Mouse (Mus musculus) v-Abl transformed pro-B cells (cell line): ENCODE results near the gene Olfr633.
"Not testable (repeated sequence)": the region's sequence is repeated elsewhere in the genome, so short reads cannot be mapped to it uniquely, and the experiment has no call there.

Source experiments
- in situ Hi-C, 2 experiments: fragments of 400-800 bp; cut with MboI; formaldehyde crosslinking; loops; one replicate each; pipeline ENCODE4 v1.15.1; 2025; ENCODE audit not compliant: unreplicated experiment in 2 of 2

The Olfr633 gene

DNA sequence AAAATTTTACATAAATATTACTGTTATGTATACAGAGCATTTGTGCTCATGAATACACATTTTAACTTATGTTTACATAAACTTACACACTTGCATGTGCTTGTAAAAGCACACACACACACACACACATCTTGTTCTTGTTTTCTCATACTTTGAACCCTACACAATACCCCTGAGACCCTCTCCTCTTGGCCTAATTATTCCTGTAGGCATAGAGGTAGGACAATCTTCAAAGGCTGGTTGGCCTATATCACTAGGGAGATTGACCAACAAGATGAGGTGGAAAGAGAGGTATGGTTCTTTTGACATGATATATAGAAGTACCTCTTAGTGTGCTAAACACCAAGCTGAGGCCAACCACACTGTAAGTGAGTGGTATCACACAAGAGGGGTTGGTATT, at the start of gene Olfr633:
TSS of gene Olfr633 (plus strand) at position 301 of the 400 bp plus-strand sequence.
- in situ Hi-C loops = loop anchor here (5.0 to 25.0 kb wide), 4 partner anchors 149 to 1429 kb away; partner anchors contain the start of genes Olfr67 (in 2 of the 2), Olfr243 (in 1 of the 2), Olfr557 (in 1 of the 2) and Trim68 (in 1 of the 2)

DNA sequence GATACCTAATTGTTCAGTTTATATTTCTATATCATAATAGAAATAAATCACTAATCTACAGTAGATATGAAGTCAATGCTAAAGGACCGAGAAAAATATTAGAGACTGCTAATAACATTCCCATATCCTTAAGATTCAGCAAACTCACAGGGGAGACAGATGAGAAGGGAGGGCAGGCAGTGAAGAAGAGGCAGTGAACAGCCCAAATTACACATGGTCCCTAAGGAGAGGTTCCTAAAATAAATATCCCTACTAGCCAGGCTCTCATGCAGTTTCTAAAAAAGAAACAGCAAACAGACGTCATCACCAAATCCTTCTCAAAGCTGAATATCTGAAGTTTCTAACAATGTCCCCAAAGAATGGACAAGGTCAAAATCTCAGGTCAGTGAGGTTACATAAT, 41.0 kb upstream of the Olfr633 start, which contains the start of gene Olfr65:
TSS of gene Olfr65 (plus strand) at position 301 of the 400 bp plus-strand sequence.
- in situ Hi-C loops = no loop called here

DNA sequence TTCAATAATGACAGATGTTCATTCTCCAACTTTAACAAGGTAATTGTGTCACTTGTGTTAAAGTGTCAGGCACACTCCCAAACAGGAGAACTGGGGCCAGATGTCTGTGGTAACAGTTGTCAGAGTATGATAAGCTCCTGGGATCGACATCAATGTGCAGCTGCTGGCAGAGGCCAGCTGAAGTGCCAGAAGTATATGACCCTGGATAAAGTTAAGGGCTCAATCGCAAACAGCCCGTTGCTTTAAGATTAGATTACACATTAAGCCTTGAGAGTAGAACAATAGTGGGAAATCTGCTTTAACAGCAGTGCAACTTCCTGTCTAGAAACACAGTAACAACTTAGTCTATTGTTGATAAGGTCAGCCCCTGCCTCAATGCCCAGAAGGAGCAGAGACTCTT, 34.2 kb upstream of the Olfr633 start:
- in situ Hi-C loops = no loop called here

DNA sequence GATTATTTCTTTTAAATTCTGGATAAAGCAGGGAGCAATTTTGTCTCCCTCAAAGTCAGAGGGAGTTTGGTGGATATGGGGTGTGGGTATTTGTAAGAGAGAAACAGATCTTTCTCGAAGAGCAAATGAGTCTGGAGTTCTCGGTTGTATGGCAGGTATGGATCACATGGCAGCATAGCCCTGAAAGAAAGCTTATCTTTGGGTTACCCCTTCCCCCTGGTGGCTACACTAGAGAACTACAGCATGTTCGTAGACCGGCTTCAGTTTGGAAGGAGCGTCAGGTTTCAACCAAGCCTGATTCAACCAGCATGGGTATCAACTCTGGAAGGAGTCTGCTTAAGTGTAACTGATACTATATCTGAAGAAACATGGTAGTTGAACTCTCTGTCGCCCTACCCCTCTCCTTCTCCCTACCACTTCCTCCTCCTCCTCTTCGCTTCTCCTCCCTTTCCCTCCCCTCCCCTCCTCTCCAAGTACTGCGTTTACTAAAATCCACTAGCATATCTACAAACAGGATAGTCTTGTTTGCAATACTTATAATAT, 31.2 kb upstream of the Olfr633 start:
- in situ Hi-C loops = no loop called here

DNA sequence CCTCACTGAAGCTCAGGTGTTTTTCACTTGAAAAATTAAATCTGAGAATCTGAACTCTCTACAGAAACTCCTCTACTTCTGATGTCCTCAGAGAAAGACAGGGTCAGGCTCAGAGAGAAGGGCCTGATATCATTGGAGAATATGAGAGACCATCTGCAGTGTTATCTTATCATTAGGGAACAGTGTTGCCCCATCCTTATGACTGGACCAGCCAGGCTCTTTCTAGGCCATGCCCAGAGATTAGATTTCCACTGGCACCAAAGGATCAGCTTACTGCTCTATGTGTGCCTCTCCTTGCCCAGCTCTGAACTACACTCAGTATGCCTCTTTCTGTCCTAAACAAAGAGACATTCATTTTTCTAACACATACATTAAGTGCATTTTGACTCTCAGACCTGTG, 28.9 kb upstream of the Olfr633 start:
- in situ Hi-C loops = no loop called here

DNA sequence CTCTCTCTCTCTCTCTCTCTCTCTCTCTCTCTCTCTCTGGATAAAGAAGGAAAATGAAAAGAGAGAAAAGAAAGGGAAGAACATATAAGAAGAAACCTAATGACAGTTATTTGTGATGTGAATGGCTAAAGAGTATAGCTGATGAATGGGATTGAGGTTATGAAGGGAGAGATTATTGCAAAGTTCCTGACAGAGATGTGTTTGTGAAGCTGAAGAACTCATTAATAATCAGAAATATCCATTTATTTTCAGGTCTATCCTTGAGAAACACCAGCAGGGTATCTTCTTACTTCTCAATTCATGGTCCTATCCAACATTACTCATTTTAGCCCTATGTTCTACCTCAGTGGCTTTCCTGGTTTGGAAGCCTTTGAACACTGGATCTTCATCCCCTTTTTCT, 15.7 kb upstream of the Olfr633 start, which contains the start of gene Olfr631:
TSS of gene Olfr631 (plus strand) at position 301 of the 400 bp plus-strand sequence.
- in situ Hi-C loops = loop anchor here in 1 of 2 experiments (25.0 kb wide), 1 partner anchor 1241 kb away; the partner anchor contains the start of genes Olfr557 and Trim68

DNA sequence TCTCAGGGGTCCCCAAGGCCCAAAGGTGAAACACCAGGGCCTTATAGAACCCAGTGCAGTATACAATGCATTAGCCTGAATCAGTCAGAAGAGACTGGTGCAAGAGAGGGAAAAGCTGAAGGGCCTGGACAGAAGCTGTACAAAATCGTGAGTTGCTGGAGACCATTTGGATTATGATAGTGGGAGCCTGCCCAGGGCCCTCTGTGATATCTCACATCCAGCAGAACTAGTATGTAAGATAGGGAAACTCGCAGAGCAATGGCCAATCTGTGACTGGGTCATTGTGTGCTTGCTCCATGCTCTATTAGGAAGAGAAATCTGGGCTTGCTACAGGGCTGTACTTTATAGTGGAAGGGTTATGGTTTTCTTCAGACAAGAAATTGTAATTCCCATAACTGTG, 10.0 kb upstream of the Olfr633 start, which contains the start of gene Olfr632:
TSS of gene Olfr632 (plus strand) at position 84 of the 400 bp plus-strand sequence.
- in situ Hi-C loops = loop anchor here in 1 of 2 experiments (25.0 kb wide), 1 partner anchor 1247 kb away; the partner anchor contains the start of genes Olfr557 and Trim68

DNA sequence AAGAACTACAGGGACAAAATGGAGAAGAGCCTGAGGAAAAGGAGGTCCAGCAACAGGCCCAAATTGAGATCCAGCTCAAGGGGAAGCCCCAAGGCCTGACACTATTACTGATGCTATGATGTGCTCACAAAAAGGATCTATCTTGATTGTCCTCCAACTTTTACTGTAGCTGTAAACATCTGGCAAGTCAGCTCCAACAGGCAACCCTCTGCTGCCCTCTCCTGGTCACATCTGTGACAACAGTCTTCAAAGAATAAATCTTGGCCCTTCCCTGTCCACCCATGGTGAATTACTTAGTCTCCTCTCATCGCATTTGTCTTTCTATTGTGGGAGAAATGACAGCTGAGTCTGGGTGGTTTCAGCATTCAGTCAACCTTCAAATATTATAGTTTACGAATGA, 1.5 kb upstream of the Olfr633 start:
- in situ Hi-C loops = loop anchor here (5.0 to 25.0 kb wide), 4 partner anchors 148 to 1428 kb away; partner anchors contain the start of genes Olfr67 (in 2 of the 2), Olfr243 (in 1 of the 2), Olfr557 (in 1 of the 2) and Trim68 (in 1 of the 2)

DNA sequence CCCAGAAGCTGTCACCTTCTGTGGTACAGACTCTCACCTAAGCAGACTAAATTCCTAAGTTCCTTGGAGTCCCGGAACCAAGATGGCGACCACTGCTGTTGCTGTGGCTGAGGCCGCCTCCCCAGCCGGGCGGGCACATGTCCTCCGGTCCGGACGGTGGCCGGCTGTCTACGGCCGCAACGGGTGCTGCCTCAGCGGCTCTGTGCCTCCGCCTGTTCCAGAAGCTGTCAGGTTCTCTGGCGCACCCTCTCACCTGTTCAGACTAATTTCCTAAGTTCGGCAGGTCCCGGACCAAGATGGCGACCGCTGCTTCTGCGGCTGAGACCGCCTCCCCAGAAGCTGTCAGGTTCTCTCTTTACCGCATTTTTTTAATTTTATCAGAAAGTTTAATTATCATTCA, 22.6 kb downstream of the Olfr633 start:
- in situ Hi-C loops = not testable (repeated sequence)

DNA sequence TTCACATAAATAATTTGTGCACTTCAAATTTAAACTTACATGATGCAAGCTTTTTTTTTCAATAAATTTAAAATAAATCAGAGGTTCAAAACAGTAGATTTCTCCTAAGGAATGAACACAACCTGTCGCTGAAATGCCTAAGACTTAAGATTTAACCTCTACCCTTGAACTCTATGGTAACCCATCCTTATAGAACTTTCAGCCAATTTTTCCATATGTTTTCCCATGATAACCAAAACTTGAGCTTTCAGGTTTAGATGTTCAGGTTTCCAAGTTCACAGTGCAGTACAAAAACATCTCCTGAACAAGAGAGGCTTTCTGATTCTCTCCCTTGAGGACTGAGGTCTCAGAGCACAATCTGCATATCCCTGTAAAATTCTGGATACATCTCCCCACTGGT, 26.6 kb downstream of the Olfr633 start, which contains the start of gene Olfr635:
TSS of gene Olfr635 (plus strand) at position 301 of the 400 bp plus-strand sequence.
- in situ Hi-C loops = no loop called here

DNA sequence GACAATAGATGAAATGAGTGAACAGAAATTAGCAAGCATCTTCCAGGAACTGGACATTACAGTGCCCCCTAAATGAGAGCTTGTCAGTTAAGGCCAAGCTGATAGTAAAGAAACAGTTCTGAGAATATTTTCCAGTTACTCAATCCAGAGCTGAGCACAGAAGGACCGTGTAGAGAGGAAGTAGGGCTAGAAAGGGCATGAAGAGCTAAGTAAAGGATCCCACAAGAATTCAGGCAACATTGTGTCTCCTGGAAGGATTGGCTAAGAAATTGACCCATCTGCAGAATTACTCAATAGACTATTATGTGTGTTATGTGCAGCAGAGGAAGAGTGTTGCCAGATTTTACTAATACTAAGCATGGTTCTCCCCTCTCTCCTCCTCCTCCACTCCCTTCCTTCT, 27.5 kb downstream of the Olfr633 start:
- in situ Hi-C loops = no loop called here

DNA sequence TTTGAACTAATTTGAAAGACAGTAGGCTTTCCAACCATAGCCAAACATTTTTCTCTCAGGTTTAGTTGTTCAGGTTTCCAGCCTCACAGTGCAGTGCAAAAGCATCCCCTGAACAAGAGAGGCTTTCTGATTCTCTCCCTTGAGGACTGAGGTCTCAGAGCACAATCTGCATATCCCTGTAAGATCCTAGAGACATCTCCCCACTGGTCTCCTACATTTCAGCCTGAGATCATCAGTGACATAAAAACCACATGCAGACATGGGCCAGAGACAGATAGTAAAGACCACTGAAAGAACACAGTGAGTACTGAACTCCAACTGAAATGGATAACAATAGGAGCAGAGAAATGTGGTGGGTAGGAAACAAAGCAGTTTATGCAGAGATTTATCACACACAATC, 54.2 kb downstream of the Olfr633 start, which contains the start of gene Olfr638:
TSS of gene Olfr638 (plus strand) at position 301 of the 400 bp plus-strand sequence.
- in situ Hi-C loops = no loop called here
